14 mouse cellular contexts compared by ENCODE assay signal in the genomic region with DNA sequence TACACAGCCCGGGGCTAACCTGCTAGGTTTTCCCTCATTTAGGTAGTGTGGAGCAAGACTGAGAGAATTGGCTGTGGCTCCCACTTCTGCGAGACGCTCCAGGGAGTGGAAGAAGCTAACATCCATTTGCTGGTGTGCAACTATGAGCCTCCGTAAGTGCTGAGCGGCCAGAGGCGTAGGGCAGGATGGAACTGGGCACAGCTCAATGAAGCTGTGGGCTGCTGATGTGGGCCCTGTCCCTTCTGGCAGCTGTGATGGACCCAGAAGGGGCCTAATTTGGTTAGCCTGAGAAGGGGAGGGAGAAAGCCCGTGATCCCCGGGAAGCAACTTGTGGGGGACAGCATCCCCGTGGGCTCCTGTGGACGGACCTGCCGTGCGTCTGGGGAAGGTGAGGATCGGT. TPM values are rescaled to one million over a fixed set of nuclear protein-coding genes. Genes with fewer than 3 reads are reported as not detected.
DNase-seq lines count a peak whose midpoint lies in the region; ATAC-seq lines count a peak whose summit lies in the region.
"Had no signal": no experiment of that assay in that cellular context is flagged by ENCODE, and none has a peak within 500 bp of the region (broad histone marks: within the 10 kb centered on the region; RNA-seq: fewer than 3 reads in every experiment).

No protein-coding gene starts in this region.

- peaks cover 7% of the 10 kb centered on the region; the same call in 1 of the 2 replicates for H3K27me3 ChIP-seq in kidney, embryonic 16.5 days (ENCODE audit: insufficient read depth, low read length)
- H3K27me3 ChIP-seq in forebrain, embryonic 13.5 days, result peaks cover 27% of the 10 kb centered on the region
- peaks cover 77% of the 10 kb centered on the region for H3K27me3 ChIP-seq in limb, embryonic 10.5 days (ENCODE audit: low read depth, poor library complexity, severe bottlenecking)
- H3K27me3 ChIP-seq in neural tube, embryonic 12.5 days (replicated peaks), result peaks cover 46% of the 10 kb centered on the region

- peak overlapping the region; percentile 33; the same call in 1 of the 2 replicates for H3K9ac ChIP-seq in kidney, embryonic 16.5 days (replicated peaks; ENCODE audit: low read length)
- peak overlapping the region; percentile 62 for H3K9ac ChIP-seq in forebrain, embryonic 13.5 days
- peak overlapping the region; percentile 51 for H3K9ac ChIP-seq in neural tube, embryonic 12.5 days

- DNase-seq in kidney, adult 18-20 months, result no peak
- DNase-seq in limb, embryonic 10.5 days (ENCODE audit: low spot score), result no peak
- no peak for DNase-seq in adipocyte (ENCODE audit: low spot score)
- DNase-seq in gastrocnemius, postnatal 4 days (ENCODE audit: low spot score in 2 of 2), result no peak
- DNase-seq: adrenal gland, postnatal 36 days; cerebellum, adult 2 months; kidney, adult 8-10 months; lung, adult 2 months had no signal

- 67% methylated on average over 13 of the region's 13 CpGs for WGBS in kidney, embryonic 16.5 days
- WGBS in forebrain, embryonic 13.5 days, result 46% methylated on average over 13 of the region's 13 CpGs
- WGBS in limb, embryonic 10.5 days, result 50% methylated on average over 13 of the region's 13 CpGs
- whole genome bisulfite sequencing in neural tube, embryonic 12.5 days, result 45% methylated on average over 13 of the region's 13 CpGs

- H3K4me2 ChIP-seq in kidney, embryonic 16.5 days (replicated peaks; ENCODE audit: low read depth, low read length), result no peak overlapping the region
- H3K4me2 ChIP-seq in forebrain, embryonic 13.5 days, result peak overlapping the region; percentile 70
- peak overlapping the region; percentile 64 for H3K4me2 ChIP-seq in neural tube, embryonic 12.5 days (replicated peaks)

- no peak overlapping the region for H3K4me3 ChIP-seq in kidney, embryonic 16.5 days (ENCODE audit: low read length)
- H3K4me3 ChIP-seq in forebrain, embryonic 13.5 days, result peak overlapping the region; percentile 39; the same call in 1 of the 2 replicates
- H3K4me3 ChIP-seq in limb, embryonic 10.5 days, result peak overlapping the region; percentile 50; the same call in 1 of the 2 replicates
- H3K4me3 ChIP-seq in neural tube, embryonic 12.5 days, result no peak overlapping the region

- peaks cover 18% of the 10 kb centered on the region for H3K4me1 ChIP-seq in kidney, embryonic 16.5 days (ENCODE audit: insufficient read depth, low read length)
- H3K4me1 ChIP-seq in forebrain, embryonic 13.5 days, result peaks cover 38% of the 10 kb centered on the region
- H3K4me1 ChIP-seq in limb, embryonic 10.5 days, result peaks cover 41% of the 10 kb centered on the region
- H3K4me1 ChIP-seq in neural tube, embryonic 12.5 days, result peaks cover 35% of the 10 kb centered on the region

- H3K27ac ChIP-seq in kidney, embryonic 16.5 days (ENCODE audit: low read length), result no peak overlapping the region
- no peak overlapping the region for H3K27ac ChIP-seq in forebrain, embryonic 13.5 days
- peak overlapping the region; percentile 77; the same call in 1 of the 2 replicates for H3K27ac ChIP-seq in limb, embryonic 10.5 days
- H3K27ac ChIP-seq in neural tube, embryonic 12.5 days, result no peak overlapping the region
- H3K27ac ChIP-seq: heart, embryonic 15.5 days had no signal

- H3K9me3 ChIP-seq in kidney, embryonic 16.5 days (ENCODE audit: low read length), result no peaks in the 10 kb centered on the region
- H3K9me3 ChIP-seq in forebrain, embryonic 13.5 days (replicated peaks), result no peaks in the 10 kb centered on the region
- H3K9me3 ChIP-seq in limb, embryonic 10.5 days (replicated peaks), result no peaks in the 10 kb centered on the region
- H3K9me3 ChIP-seq in neural tube, embryonic 12.5 days, result no peaks in the 10 kb centered on the region
- H3K9me3 ChIP-seq: heart, embryonic 15.5 days had no signal

- no peak for ATAC-seq in kidney, embryonic 16.5 days (ENCODE audit: low FRiP score, low TSS enrichment)
- ATAC-seq in forebrain, embryonic 13.5 days, result no peak
- no peak for ATAC-seq in neural tube, embryonic 12.5 days (ENCODE audit: low FRiP score, low read depth)
- no peak for ATAC-seq in granulocyte monocyte progenitor cell, adult 5-6 weeks (replicated peaks; ENCODE audit: poor library complexity, severe bottlenecking)
- ATAC-seq: CD4-positive, CD25-positive, alpha-beta regulatory T cell, adult 4 months had no signal

- 0 out of 2 replicates have a peak, but pooled peaks cover 6% of the 10 kb centered on the region for H3K36me3 ChIP-seq in kidney, embryonic 16.5 days (ENCODE audit: insufficient read depth, low read length)
- H3K36me3 ChIP-seq in forebrain, embryonic 13.5 days (ENCODE audit: poor library complexity, severe bottlenecking), result peaks cover 9% of the 10 kb centered on the region
- H3K36me3 ChIP-seq in limb, embryonic 10.5 days, result peaks cover 11% of the 10 kb centered on the region
- peaks cover 6% of the 10 kb centered on the region; the same call in 1 of the 2 replicates for H3K36me3 ChIP-seq in neural tube, embryonic 12.5 days
- H3K36me3 ChIP-seq: heart, embryonic 15.5 days had no signal

RNA-seq across cellular contexts. Expression of gene Pi16, which starts 8.4 kb away (rescaled TPM):
- polyA plus RNA-seq in kidney, embryonic 16.5 days (2015; fragmentation: Nextera tagmentation; extraction: Ambion mirVana), result 2.4 and 3.1 TPM in 2 replicates
- polyA plus RNA-seq in forebrain, embryonic 13.5 days (2015; fragmentation: Nextera tagmentation; extraction: Ambion mirVana), result 1.5 and 1.7 TPM in 2 replicates
- 0.34 and 0.35 TPM in 2 replicates for polyA plus RNA-seq in limb, embryonic 10.5 days (2016; fragmentation: Nextera tagmentation; extraction: Ambion mirVana)
- 1.2 and 1.3 TPM in 2 replicates for polyA plus RNA-seq in neural tube, embryonic 12.5 days (2016; fragmentation: Nextera tagmentation; extraction: Ambion mirVana)
- total RNA-seq in granulocyte monocyte progenitor cell, adult 5-6 weeks (2014; fragmentation: Nextera tagmentation), result 7.0 and 15.7 TPM in 2 replicates
- total RNA-seq in granulocyte monocyte progenitor cell, adult 5-6 weeks (2017), result 9.9 and 10.8 TPM in 2 replicates
- 10 to 100 TPM; 50.3 to 54.5 TPM for total RNA-seq in gastrocnemius, postnatal 4 days (2021)

RNA-seq across cellular contexts. Expression of gene Mtch1, which starts 21.9 kb away (rescaled TPM):
- 189 and 316 TPM in 2 replicates for polyA plus RNA-seq in kidney, embryonic 16.5 days (2015; fragmentation: Nextera tagmentation; extraction: Ambion mirVana)
- 378 and 381 TPM in 2 replicates for polyA plus RNA-seq in forebrain, embryonic 13.5 days (2015; fragmentation: Nextera tagmentation; extraction: Ambion mirVana)
- polyA plus RNA-seq in limb, embryonic 10.5 days (2016; fragmentation: Nextera tagmentation; extraction: Ambion mirVana), result 234 and 286 TPM in 2 replicates
- 468 and 479 TPM in 2 replicates for polyA plus RNA-seq in neural tube, embryonic 12.5 days (2016; fragmentation: Nextera tagmentation; extraction: Ambion mirVana)
- total RNA-seq in granulocyte monocyte progenitor cell, adult 5-6 weeks (2014; fragmentation: Nextera tagmentation), result 125 and 132 TPM in 2 replicates
- total RNA-seq in granulocyte monocyte progenitor cell, adult 5-6 weeks (2017), result 69.5 and 74.3 TPM in 2 replicates
- 100 to 1,000 TPM; 302 to 317 TPM for total RNA-seq in gastrocnemius, postnatal 4 days (2021)

RNA-seq across cellular contexts. Expression of gene Fgd2, which starts 34.9 kb away (rescaled TPM):
- polyA plus RNA-seq in kidney, embryonic 16.5 days (2015; fragmentation: Nextera tagmentation; extraction: Ambion mirVana), result 14.4 and 16.2 TPM in 2 replicates
- polyA plus RNA-seq in forebrain, embryonic 13.5 days (2015; fragmentation: Nextera tagmentation; extraction: Ambion mirVana), result 2.6 and 3.0 TPM in 2 replicates
- polyA plus RNA-seq in limb, embryonic 10.5 days (2016; fragmentation: Nextera tagmentation; extraction: Ambion mirVana), result 6.4 and 6.7 TPM in 2 replicates
- polyA plus RNA-seq in neural tube, embryonic 12.5 days (2016; fragmentation: Nextera tagmentation; extraction: Ambion mirVana), result 3.7 and 4.2 TPM in 2 replicates
- total RNA-seq in granulocyte monocyte progenitor cell, adult 5-6 weeks (2014; fragmentation: Nextera tagmentation), result 42.8 and 70.9 TPM in 2 replicates
- total RNA-seq in granulocyte monocyte progenitor cell, adult 5-6 weeks (2017), result 23.6 and 30.5 TPM in 2 replicates
- 1 to 10 TPM; 4.2 to 4.5 TPM for total RNA-seq in gastrocnemius, postnatal 4 days (2021)

RNA-seq across cellular contexts. Expression of gene BC004004, which starts 57.2 kb away (rescaled TPM):
- 85.6 TPM in 2 replicates for polyA plus RNA-seq in kidney, embryonic 16.5 days (2015; fragmentation: Nextera tagmentation; extraction: Ambion mirVana)
- polyA plus RNA-seq in forebrain, embryonic 13.5 days (2015; fragmentation: Nextera tagmentation; extraction: Ambion mirVana), result 78.7 and 83.5 TPM in 2 replicates
- 47.9 and 52.9 TPM in 2 replicates for polyA plus RNA-seq in limb, embryonic 10.5 days (2016; fragmentation: Nextera tagmentation; extraction: Ambion mirVana)
- 74.8 and 75.3 TPM in 2 replicates for polyA plus RNA-seq in neural tube, embryonic 12.5 days (2016; fragmentation: Nextera tagmentation; extraction: Ambion mirVana)
- total RNA-seq in granulocyte monocyte progenitor cell, adult 5-6 weeks (2014; fragmentation: Nextera tagmentation), result 97.2 and 127 TPM in 2 replicates
- total RNA-seq in granulocyte monocyte progenitor cell, adult 5-6 weeks (2017), result 67.3 and 108 TPM in 2 replicates
- 100 to 1,000 TPM in 1 of 2 experiments, 10 to 100 TPM in 1; 98.5 to 101 TPM for total RNA-seq in gastrocnemius, postnatal 4 days (2021)

Comparison
In these comparisons a context has a peak if more than half of its experiments do, and no peak if none do; other contexts are left out.
1. H3K4me3 ChIP-seq: peak in forebrain, embryonic 13.5 days (single experiment) and limb, embryonic 10.5 days (single experiment); none in kidney, embryonic 16.5 days (single experiment) and neural tube, embryonic 12.5 days (single experiment).
2. Peak in every context shown above with its lines, with median percentiles within 50 percentile points of each other: H3K9ac ChIP-seq.